Mouse (Mus musculus): Measurements from ENCODE around the gene Phyhipl. TPM values are rescaled to one million over a fixed set of nuclear protein-coding genes. Genes with fewer than 3 reads are reported as not detected.

Gene Phyhipl
- polyA plus RNA-seq, 1 experiment from 2014 or later: 3.5 TPM

GRCm38 (mm10) chr10:70542857-70543256, 112.9 kb downstream of the Phyhipl start:
- no peaks in the 10 kb centered on the region for H3K9me3 ChIP-seq (ENCODE audit: control insufficient read depth, low read length)
- DNase-seq (ENCODE audit: low spot score) (no peak), ATAC-seq (ENCODE audit: low FRiP score, low TSS enrichment) (no peak)
- no peak for TF ChIP-seq EP300 (optimal IDR thresholded peaks at IDR 0.05)
- TF ChIP-seq CTCF (IDR thresholded peaks at IDR 0.05; ENCODE audit: low read depth): no peak
- no peaks in the 10 kb centered on the region for H3K4me1 ChIP-seq (replicated peaks; ENCODE audit: control insufficient read depth, insufficient read depth)
- H3K9ac ChIP-seq (ENCODE audit: low read length): no peak overlapping the region
- H3K27ac ChIP-seq (replicated peaks): no peak overlapping the region
- WGBS: 84% methylated on average over 6 of the region's 6 CpGs
- no peak overlapping the region for H3K4me2 ChIP-seq (replicated peaks; ENCODE audit: low read depth)
- H3K4me3 ChIP-seq (ENCODE audit: low read depth, low read length): no peak overlapping the region
- H3K36me3 ChIP-seq (ENCODE audit: control insufficient read depth, insufficient read depth, low read length): no peaks in the 10 kb centered on the region
- H3K27me3 ChIP-seq (ENCODE audit: control insufficient read depth, insufficient read depth, low read length): no peaks in the 10 kb centered on the region

- H3K9ac ChIP-seq (ENCODE audit: low read length): no peak overlapping the region
- WGBS: 85% methylated on average over 9 of the region's 9 CpGs
- TF ChIP-seq EP300 (optimal IDR thresholded peaks at IDR 0.05) (no peak), CTCF (IDR thresholded peaks at IDR 0.05; ENCODE audit: low read depth) (peak; percentile 68)
- H3K9me3 ChIP-seq (ENCODE audit: control insufficient read depth, low read length): no peaks in the 10 kb centered on the region
- no peak overlapping the region for H3K4me2 ChIP-seq (replicated peaks; ENCODE audit: low read depth)
- H3K27me3 ChIP-seq (ENCODE audit: control insufficient read depth, insufficient read depth, low read length): no peaks in the 10 kb centered on the region
- H3K27ac ChIP-seq (replicated peaks): no peak overlapping the region
- H3K4me1 ChIP-seq (replicated peaks; ENCODE audit: control insufficient read depth, insufficient read depth): no peaks in the 10 kb centered on the region
- ATAC-seq (ENCODE audit: low FRiP score, low TSS enrichment) (no peak), DNase-seq (ENCODE audit: low spot score) (no peak)
- H3K36me3 ChIP-seq (ENCODE audit: control insufficient read depth, insufficient read depth, low read length): no peaks in the 10 kb centered on the region
- H3K4me3 ChIP-seq (ENCODE audit: low read depth, low read length): no peak overlapping the region
Observed at GRCm38 (mm10) chr10:70540456-70541195, 115.1 kb downstream of the Phyhipl start.

GRCm38 (mm10) chr10:70539251-70539650, 116.5 kb downstream of the Phyhipl start:
- H3K36me3 ChIP-seq (ENCODE audit: control insufficient read depth, insufficient read depth, low read length): no peaks in the 10 kb centered on the region
- no peak overlapping the region for H3K27ac ChIP-seq (replicated peaks)
- H3K4me2 ChIP-seq (replicated peaks; ENCODE audit: low read depth): no peak overlapping the region
- H3K4me1 ChIP-seq (replicated peaks; ENCODE audit: control insufficient read depth, insufficient read depth): no peaks in the 10 kb centered on the region
- no peak for DNase-seq (ENCODE audit: low spot score)
- WGBS: 92% methylated on average over 9 of the region's 9 CpGs
- no peaks in the 10 kb centered on the region for H3K27me3 ChIP-seq (ENCODE audit: control insufficient read depth, insufficient read depth, low read length)
- H3K4me3 ChIP-seq (ENCODE audit: low read depth, low read length): no peak overlapping the region
- no peak for ATAC-seq (ENCODE audit: low FRiP score, low TSS enrichment)
- H3K9me3 ChIP-seq (ENCODE audit: control insufficient read depth, low read length): no peaks in the 10 kb centered on the region
- TF ChIP-seq EP300 (optimal IDR thresholded peaks at IDR 0.05) (no peak), CTCF (IDR thresholded peaks at IDR 0.05; ENCODE audit: low read depth) (no peak)
- H3K9ac ChIP-seq (ENCODE audit: low read length): no peak overlapping the region

- no peak overlapping the region for H3K27ac ChIP-seq (replicated peaks)
- H3K36me3 ChIP-seq (ENCODE audit: control insufficient read depth, insufficient read depth, low read length): no peaks in the 10 kb centered on the region
- no peak overlapping the region for H3K4me2 ChIP-seq (replicated peaks; ENCODE audit: low read depth)
- H3K9ac ChIP-seq (ENCODE audit: low read length): no peak overlapping the region
- no peak overlapping the region for H3K4me3 ChIP-seq (ENCODE audit: low read depth, low read length)
- H3K9me3 ChIP-seq (ENCODE audit: control insufficient read depth, low read length): no peaks in the 10 kb centered on the region
- TF ChIP-seq EP300 (optimal IDR thresholded peaks at IDR 0.05) (no peak), CTCF (IDR thresholded peaks at IDR 0.05; ENCODE audit: low read depth) (no peak)
- 80% methylated on average over 10 of the region's 10 CpGs for WGBS
- H3K4me1 ChIP-seq (replicated peaks; ENCODE audit: control insufficient read depth, insufficient read depth): no peaks in the 10 kb centered on the region
- H3K27me3 ChIP-seq (ENCODE audit: control insufficient read depth, insufficient read depth, low read length): no peaks in the 10 kb centered on the region
- no peak for ATAC-seq (ENCODE audit: low FRiP score, low TSS enrichment)
- DNase-seq (ENCODE audit: low spot score): no peak
Observed at GRCm38 (mm10) chr10:70537694-70538093, 118.1 kb downstream of the Phyhipl start.

- TF ChIP-seq CTCF (IDR thresholded peaks at IDR 0.05; ENCODE audit: low read depth) (no peak), EP300 (optimal IDR thresholded peaks at IDR 0.05) (no peak)
- no peaks in the 10 kb centered on the region for H3K36me3 ChIP-seq (ENCODE audit: control insufficient read depth, insufficient read depth, low read length)
- H3K4me1 ChIP-seq (replicated peaks; ENCODE audit: control insufficient read depth, insufficient read depth): no peaks in the 10 kb centered on the region
- H3K4me2 ChIP-seq (replicated peaks; ENCODE audit: low read depth): no peak overlapping the region
- no peak overlapping the region for H3K4me3 ChIP-seq (ENCODE audit: low read depth, low read length)
- no peaks in the 10 kb centered on the region for H3K9me3 ChIP-seq (ENCODE audit: control insufficient read depth, low read length)
- WGBS: 89% methylated on average over 12 of the region's 12 CpGs
- DNase-seq (ENCODE audit: low spot score) (no peak), ATAC-seq (ENCODE audit: low FRiP score, low TSS enrichment) (no peak)
- H3K27me3 ChIP-seq (ENCODE audit: control insufficient read depth, insufficient read depth, low read length): no peaks in the 10 kb centered on the region
- no peak overlapping the region for H3K27ac ChIP-seq (replicated peaks)
- H3K9ac ChIP-seq (ENCODE audit: low read length): no peak overlapping the region
Observed at GRCm38 (mm10) chr10:70535401-70535800, 120.4 kb downstream of the Phyhipl start.

GRCm38 (mm10) chr10:70534571-70534970, 121.2 kb downstream of the Phyhipl start:
- ATAC-seq (ENCODE audit: low FRiP score, low TSS enrichment): no peak
- DNase-seq (ENCODE audit: low spot score): no peak
- no peak overlapping the region for H3K4me3 ChIP-seq (ENCODE audit: low read depth, low read length)
- H3K4me1 ChIP-seq (replicated peaks; ENCODE audit: control insufficient read depth, insufficient read depth): no peaks in the 10 kb centered on the region
- H3K27ac ChIP-seq (replicated peaks): no peak overlapping the region
- no peaks in the 10 kb centered on the region for H3K27me3 ChIP-seq (ENCODE audit: control insufficient read depth, insufficient read depth, low read length)
- no peaks in the 10 kb centered on the region for H3K9me3 ChIP-seq (ENCODE audit: control insufficient read depth, low read length)
- H3K36me3 ChIP-seq (ENCODE audit: control insufficient read depth, insufficient read depth, low read length): no peaks in the 10 kb centered on the region
- H3K9ac ChIP-seq (ENCODE audit: low read length): no peak overlapping the region
- H3K4me2 ChIP-seq (replicated peaks; ENCODE audit: low read depth): no peak overlapping the region
- TF ChIP-seq EP300 (optimal IDR thresholded peaks at IDR 0.05) (no peak), CTCF (IDR thresholded peaks at IDR 0.05; ENCODE audit: low read depth) (no peak)
- 95% methylated on average over 10 of the region's 10 CpGs for WGBS
